Mouse (Mus musculus): ENCODE data around the gene Oosp2. TPM values are rescaled to one million over a fixed set of nuclear protein-coding genes. Genes with fewer than 3 reads are reported as not detected.

Gene Oosp2
- polyA plus RNA-seq, 1 experiment from 2014 or later, result 0.19 TPM

GRCm38 (mm10) chr19:11649564-11649963 lies 10.8 kb downstream of the Oosp2 start:
- no peak overlapping the region for H3K9ac ChIP-seq (replicated peaks)
- no peak for TF ChIP-seq CTCF (IDR thresholded peaks at IDR 0.05; ENCODE audit: low read depth)
- no peak for TF ChIP-seq EP300 (IDR thresholded peaks at IDR 0.05; ENCODE audit: low read depth)
- no peak overlapping the region for H3K4me2 ChIP-seq (ENCODE audit: low read depth, low read length)
- WGBS (ENCODE audit: insufficient replicate concordance), result 73% methylated on average over 4 of the region's 4 CpGs
- no peaks in the 10 kb centered on the region for H3K27me3 ChIP-seq (ENCODE audit: insufficient read depth, low read length)
- no peaks in the 10 kb centered on the region for H3K4me1 ChIP-seq (ENCODE audit: insufficient read depth)
- no peak for DNase-seq
- no peaks in the 10 kb centered on the region for H3K36me3 ChIP-seq (replicated peaks; ENCODE audit: insufficient read depth, low read length)
- no peaks in the 10 kb centered on the region for H3K9me3 ChIP-seq (ENCODE audit: low read length)
- no peak overlapping the region for H3K27ac ChIP-seq (ENCODE audit: low read depth)
- ATAC-seq, result no peak
- H3K4me3 ChIP-seq (ENCODE audit: low read depth, low read length), result no peak overlapping the region

- DNase-seq (no peak), ATAC-seq (no peak)
- Histone ChIP-seq H3K27me3 (ENCODE audit: insufficient read depth, low read length) (no peaks in the 10 kb centered on the region), H3K27ac (ENCODE audit: low read depth) (no peak overlapping the region), H3K36me3 (replicated peaks; ENCODE audit: insufficient read depth, low read length) (no peaks in the 10 kb centered on the region), H3K4me3 (ENCODE audit: low read depth, low read length) (no peak overlapping the region), H3K4me1 (ENCODE audit: insufficient read depth) (no peaks in the 10 kb centered on the region), H3K4me2 (ENCODE audit: low read depth, low read length) (no peak overlapping the region), H3K9ac (replicated peaks) (no peak overlapping the region), H3K9me3 (ENCODE audit: low read length) (no peaks in the 10 kb centered on the region)
- TF ChIP-seq EP300 (IDR thresholded peaks at IDR 0.05; ENCODE audit: low read depth) (no peak), CTCF (IDR thresholded peaks at IDR 0.05; ENCODE audit: low read depth) (no peak)
- 56% methylated on average over 3 of the region's 3 CpGs for WGBS (ENCODE audit: insufficient replicate concordance)
These were observed 14.2 kb downstream of the Oosp2 start for GRCm38 (mm10) chr19:11646166-11646565.

GRCm38 (mm10) chr19:11640732-11641131 lies 19.6 kb downstream of the Oosp2 start, which contains the start of gene Ms4a3:
Gene Ms4a3, minus strand, starts transcription at chr19:11640851.
- Histone ChIP-seq H3K27me3 (ENCODE audit: insufficient read depth, low read length) (no peaks in the 10 kb centered on the region), H3K9ac (replicated peaks) (no peak within 1 kb of the TSS), H3K4me3 (ENCODE audit: low read depth, low read length) (no peak within 1 kb of the TSS), H3K4me2 (ENCODE audit: low read depth, low read length) (no peak within 1 kb of the TSS; the same call in 1 of the 2 replicates), H3K4me1 (ENCODE audit: insufficient read depth) (no peaks in the 10 kb centered on the region), H3K36me3 (replicated peaks; ENCODE audit: insufficient read depth, low read length) (no peaks in the 10 kb centered on the region), H3K9me3 (ENCODE audit: low read length) (no peaks in the 10 kb centered on the region), H3K27ac (ENCODE audit: low read depth) (no peak within 1 kb of the TSS)
- DNase-seq, result no peak
- TF ChIP-seq CTCF (IDR thresholded peaks at IDR 0.05; ENCODE audit: low read depth), result no peak
- no peak for TF ChIP-seq EP300 (IDR thresholded peaks at IDR 0.05; ENCODE audit: low read depth)
- WGBS (ENCODE audit: insufficient replicate concordance), result 52% methylated on average over 1 of the region's 1 CpGs
- ATAC-seq, result no peak

- TF ChIP-seq CTCF (IDR thresholded peaks at IDR 0.05; ENCODE audit: low read depth) (no peak), EP300 (IDR thresholded peaks at IDR 0.05; ENCODE audit: low read depth) (no peak)
- Histone ChIP-seq H3K27me3 (ENCODE audit: insufficient read depth, low read length) (no peaks in the 10 kb centered on the region), H3K9me3 (ENCODE audit: low read length) (no peaks in the 10 kb centered on the region), H3K27ac (ENCODE audit: low read depth) (no peak overlapping the region), H3K9ac (replicated peaks) (no peak overlapping the region), H3K4me2 (ENCODE audit: low read depth, low read length) (peak overlapping the region; percentile 32; the same call in 1 of the 2 replicates), H3K4me1 (ENCODE audit: insufficient read depth) (no peaks in the 10 kb centered on the region), H3K36me3 (replicated peaks; ENCODE audit: insufficient read depth, low read length) (no peaks in the 10 kb centered on the region), H3K4me3 (ENCODE audit: low read depth, low read length) (peak overlapping the region; percentile 15; the same call in 1 of the 2 replicates)
- DNase-seq (no peak), ATAC-seq (no peak)
- 55% methylated on average over 4 of the region's 4 CpGs for WGBS (ENCODE audit: insufficient replicate concordance)
These were observed 21.3 kb downstream of the Oosp2 start for GRCm38 (mm10) chr19:11639038-11639437.

- Histone ChIP-seq H3K4me2 (ENCODE audit: low read depth, low read length) (peak overlapping the region; percentile 20; the same call in 1 of the 2 replicates), H3K4me1 (ENCODE audit: insufficient read depth) (no peaks in the 10 kb centered on the region), H3K27me3 (ENCODE audit: insufficient read depth, low read length) (no peaks in the 10 kb centered on the region), H3K27ac (ENCODE audit: low read depth) (no peak overlapping the region), H3K4me3 (ENCODE audit: low read depth, low read length) (no peak overlapping the region), H3K9me3 (ENCODE audit: low read length) (no peaks in the 10 kb centered on the region), H3K9ac (replicated peaks) (no peak overlapping the region), H3K36me3 (replicated peaks; ENCODE audit: insufficient read depth, low read length) (no peaks in the 10 kb centered on the region)
- TF ChIP-seq CTCF (IDR thresholded peaks at IDR 0.05; ENCODE audit: low read depth), result no peak
- 23% methylated on average over 5 of the region's 5 CpGs for WGBS (ENCODE audit: insufficient replicate concordance)
- ATAC-seq (no peak), DNase-seq (no peak)
These were observed 24.8 kb downstream of the Oosp2 start for GRCm38 (mm10) chr19:11635572-11635971.

- Histone ChIP-seq H3K4me1 (ENCODE audit: insufficient read depth) (no peaks in the 10 kb centered on the region), H3K9me3 (ENCODE audit: low read length) (no peaks in the 10 kb centered on the region), H3K27ac (ENCODE audit: low read depth) (no peak overlapping the region), H3K36me3 (replicated peaks; ENCODE audit: insufficient read depth, low read length) (no peaks in the 10 kb centered on the region), H3K27me3 (ENCODE audit: insufficient read depth, low read length) (no peaks in the 10 kb centered on the region), H3K4me3 (ENCODE audit: low read depth, low read length) (no peak overlapping the region), H3K9ac (replicated peaks) (no peak overlapping the region), H3K4me2 (ENCODE audit: low read depth, low read length) (no peak overlapping the region)
- TF ChIP-seq CTCF (IDR thresholded peaks at IDR 0.05; ENCODE audit: low read depth) (no peak), EP300 (IDR thresholded peaks at IDR 0.05; ENCODE audit: low read depth) (no peak)
- no peak for DNase-seq
- 60% methylated on average over 2 of the region's 2 CpGs for WGBS (ENCODE audit: insufficient replicate concordance)
- no peak for ATAC-seq
These were observed 26.0 kb downstream of the Oosp2 start for GRCm38 (mm10) chr19:11634330-11634729.

GRCm38 (mm10) chr19:11633732-11634131 lies 26.6 kb downstream of the Oosp2 start:
- 80% methylated on average over 1 of the region's 1 CpGs for WGBS (ENCODE audit: insufficient replicate concordance)

More at GRCm38 (mm10) chr19:11633732-11634131, 26.6 kb downstream of the Oosp2 start:
- H3K36me3 ChIP-seq (replicated peaks; ENCODE audit: insufficient read depth, low read length), result no peaks in the 10 kb centered on the region
- no peak overlapping the region for H3K4me2 ChIP-seq (ENCODE audit: low read depth, low read length)
- no peak for DNase-seq
- no peaks in the 10 kb centered on the region for H3K27me3 ChIP-seq (ENCODE audit: insufficient read depth, low read length)
- no peaks in the 10 kb centered on the region for H3K4me1 ChIP-seq (ENCODE audit: insufficient read depth)
- TF ChIP-seq EP300 (IDR thresholded peaks at IDR 0.05; ENCODE audit: low read depth) (no peak), CTCF (IDR thresholded peaks at IDR 0.05; ENCODE audit: low read depth) (no peak)
- H3K9me3 ChIP-seq (ENCODE audit: low read length), result no peaks in the 10 kb centered on the region
- H3K9ac ChIP-seq (replicated peaks), result no peak overlapping the region
- no peak overlapping the region for H3K4me3 ChIP-seq (ENCODE audit: low read depth, low read length)
- no peak for ATAC-seq
- no peak overlapping the region for H3K27ac ChIP-seq (ENCODE audit: low read depth)
